Mouse (Mus musculus) CH12F3 (cell line): ENCODE data around the gene Hes3.

Source experiments
- in situ Hi-C: fragments of 300-500 bp; cut with MboI; formaldehyde crosslinking; loops from 2 replicates; pipeline ENCODE4 v1.14.3; 2020; ENCODE audit warnings: low sequenced_read_pairs

Gene Hes3

GRCm38 (mm10) chr4:152281601-152282000 is 9.9 kb downstream of the Hes3 start:
- in situ Hi-C loops: no loop called here

- in situ Hi-C loops: no loop called here
These were observed 12.5 kb downstream of the Hes3 start for GRCm38 (mm10) chr4:152278986-152279385.

- in situ Hi-C loops: no loop called here
These were observed 13.5 kb downstream of the Hes3 start for GRCm38 (mm10) chr4:152277916-152278315.

GRCm38 (mm10) chr4:152276389-152277347 is 14.8 kb downstream of the Hes3 start:
- in situ Hi-C loops: no loop called here

GRCm38 (mm10) chr4:152274681-152275131 is 16.8 kb downstream of the Hes3 start:
- in situ Hi-C loops: no loop called here

- in situ Hi-C loops: no loop called here
These were observed 17.7 kb downstream of the Hes3 start, which contains the start of gene Gpr153 for GRCm38 (mm10) chr4:152273621-152274236. Gene Gpr153, plus strand, starts transcription at chr4:152274232.

GRCm38 (mm10) chr4:152273191-152273590 is 18.3 kb downstream of the Hes3 start:
- in situ Hi-C loops: no loop called here

GRCm38 (mm10) chr4:152272449-152273049 is 18.9 kb downstream of the Hes3 start:
- in situ Hi-C loops: no loop called here

- in situ Hi-C loops: no loop called here
These were observed 19.5 kb downstream of the Hes3 start for GRCm38 (mm10) chr4:152272006-152272405.

- in situ Hi-C loops: no loop called here
These were observed 20.1 kb downstream of the Hes3 start for GRCm38 (mm10) chr4:152271334-152271733.

- in situ Hi-C loops: no loop called here
These were observed 20.9 kb downstream of the Hes3 start for GRCm38 (mm10) chr4:152270599-152270998.

GRCm38 (mm10) chr4:152269967-152270366 is 21.5 kb downstream of the Hes3 start:
- in situ Hi-C loops: no loop called here

- in situ Hi-C loops: no loop called here
These were observed 23.6 kb downstream of the Hes3 start for GRCm38 (mm10) chr4:152267748-152268369.

GRCm38 (mm10) chr4:152266236-152266895 is 25.1 kb downstream of the Hes3 start:
- in situ Hi-C loops: no loop called here

GRCm38 (mm10) chr4:152265791-152266190 is 25.7 kb downstream of the Hes3 start:
- in situ Hi-C loops: no loop called here

GRCm38 (mm10) chr4:152264867-152265568 is 26.4 kb downstream of the Hes3 start:
- in situ Hi-C loops: no loop called here

GRCm38 (mm10) chr4:152264177-152264530 is 27.3 kb downstream of the Hes3 start:
- in situ Hi-C loops: no loop called here

- in situ Hi-C loops: no loop called here
These were observed 27.8 kb downstream of the Hes3 start for GRCm38 (mm10) chr4:152263512-152264176.

GRCm38 (mm10) chr4:152263089-152263488 is 28.4 kb downstream of the Hes3 start:
- in situ Hi-C loops: no loop called here
